Mouse (Mus musculus): Measurements from ENCODE around the gene Cldn34b3. TPM values are rescaled to one million over a fixed set of nuclear protein-coding genes. Genes with fewer than 3 reads are reported as not detected.
"Not testable (repeated sequence)": the region's sequence is repeated elsewhere in the genome, so short reads cannot be mapped to it uniquely, and the experiment has no call there.

Cldn34b3 gene
- not detected in 2 replicates for polyA plus RNA-seq (2016; fragmentation: Nextera tagmentation; extraction: Ambion mirVana)

- H3K27me3 ChIP-seq (replicated peaks); H3K9ac ChIP-seq; H3K9me3 ChIP-seq (replicated peaks); ATAC-seq (ENCODE audit: insufficient number of reproducible peaks, low FRiP score); H3K4me2 ChIP-seq; H3K4me3 ChIP-seq; H3K27ac ChIP-seq (ENCODE audit: poor library complexity, severe bottlenecking); H3K36me3 ChIP-seq; H3K4me1 ChIP-seq (replicated peaks): not testable (repeated sequence)
- 86% methylated on average over 1 of the region's 1 CpGs for WGBS
Observed at GRCm38 (mm10) chrX:76264004-76264403, at the start of gene Cldn34b3. Gene Cldn34b3, plus strand, starts transcription at chrX:76264304.

Other genes with a start within 250 kb of the Cldn34b3 start
- not detected in 2 replicates for gene Cldn34b4, start 129.0 kb downstream of the Cldn34b3 start, polyA plus RNA-seq (2016; fragmentation: Nextera tagmentation; extraction: Ambion mirVana)